Mouse (Mus musculus): ENCODE data around the gene 2010111I01Rik. TPM values are rescaled to one million over a fixed set of nuclear protein-coding genes. Genes with fewer than 3 reads are reported as not detected.
"Not testable (repeated sequence)": the region's sequence is repeated elsewhere in the genome, so short reads cannot be mapped to it uniquely, and the experiment has no call there.

2010111I01Rik gene
- total RNA-seq, 2 experiments from 2014 or later = 127 to 139 TPM

DNA sequence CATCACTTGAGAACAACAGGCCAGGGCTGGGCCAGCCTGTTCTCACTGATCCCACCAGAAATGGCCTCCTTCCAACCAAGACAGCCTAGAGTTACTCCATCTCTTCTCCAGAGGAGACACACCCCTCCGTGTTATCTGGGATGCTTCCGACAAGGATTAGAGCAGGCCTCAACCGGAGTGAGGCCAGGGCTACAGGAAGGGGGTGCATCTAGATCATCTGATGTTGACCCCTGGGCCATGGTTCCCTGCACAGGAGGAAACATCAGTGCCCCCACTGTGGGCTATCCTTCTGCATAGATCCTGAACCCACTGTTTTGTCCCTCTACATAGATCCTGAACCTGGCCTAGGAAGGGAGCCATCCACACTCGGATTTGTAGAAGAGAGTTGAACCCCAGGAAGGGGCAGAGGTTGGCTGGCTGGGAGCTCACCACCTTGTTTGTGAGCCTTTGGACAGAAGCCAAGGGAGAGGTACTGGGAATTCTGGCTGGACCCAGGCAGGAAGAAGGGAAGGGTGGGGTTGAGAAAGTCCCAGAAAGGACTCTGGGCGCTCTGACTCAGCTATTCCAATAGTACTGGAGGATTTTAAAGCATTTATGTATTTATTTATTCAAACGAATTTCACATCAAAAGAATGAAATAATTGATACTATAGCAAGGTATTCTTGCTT, 339.6 kb downstream of the 2010111I01Rik start:
- DNase-seq (ENCODE audit: low spot score in 2 of 2) = no peak

DNA sequence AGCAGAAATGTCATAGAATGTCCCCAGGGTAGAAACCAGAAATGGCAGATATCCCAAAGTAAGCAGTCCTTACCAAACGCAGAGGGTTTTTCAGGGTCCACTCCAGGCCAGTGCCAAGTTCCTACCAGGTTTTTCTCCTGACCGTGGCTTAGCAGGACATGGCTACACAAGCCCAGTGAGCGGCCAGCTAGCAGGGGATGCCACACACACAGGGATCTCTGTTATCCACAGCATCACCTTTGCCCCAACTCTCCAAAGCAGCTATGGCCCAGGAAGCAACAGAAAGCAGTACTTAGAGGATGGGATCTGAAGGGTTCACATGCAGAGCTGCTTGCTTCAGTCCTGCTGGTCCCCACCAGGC, 340.1 kb downstream of the 2010111I01Rik start:
- no peak for DNase-seq (ENCODE audit: low spot score in 2 of 2)

DNA sequence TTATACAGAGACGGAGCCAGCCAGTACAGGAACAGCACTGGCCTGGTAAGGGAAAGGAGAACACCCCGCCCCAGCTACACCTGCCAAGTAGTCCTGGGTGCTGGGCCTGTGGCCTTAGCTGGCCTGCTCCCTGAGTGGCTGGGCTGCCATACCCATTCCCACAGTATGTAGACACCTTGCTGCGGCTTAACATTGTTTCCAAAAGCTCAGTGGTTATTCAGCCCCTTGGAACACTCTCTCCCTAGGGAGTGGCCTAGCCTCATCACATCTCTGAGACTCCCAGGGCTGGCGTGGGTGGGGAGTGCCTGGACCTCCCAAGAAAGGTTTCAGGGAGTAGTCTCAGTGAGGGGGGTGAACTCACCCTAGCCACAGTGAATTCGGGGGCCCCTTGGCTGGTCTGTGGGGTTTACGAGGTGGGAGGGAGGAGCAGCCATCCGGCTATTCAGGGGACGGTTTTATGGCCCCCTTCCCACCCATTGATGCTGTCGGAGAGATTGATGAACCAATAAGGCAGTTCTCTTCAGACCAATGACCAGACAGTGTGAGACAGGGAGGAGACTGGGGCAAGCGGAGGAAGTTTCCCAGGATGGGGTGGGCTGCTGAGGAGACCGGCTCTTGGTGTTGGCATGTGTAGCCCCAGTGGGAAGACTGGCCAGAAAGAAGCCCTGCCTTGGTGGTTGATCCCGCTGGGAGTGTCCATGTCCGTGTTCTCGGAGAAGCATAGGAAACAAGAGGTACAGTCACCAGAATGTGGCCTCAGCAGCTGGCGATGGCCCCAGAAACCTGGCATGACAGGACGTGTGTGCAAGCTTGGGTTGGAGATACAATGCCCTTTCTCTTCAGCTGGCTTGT, 340.7 kb downstream of the 2010111I01Rik start:
- DNase-seq (ENCODE audit: low spot score in 2 of 2) = no peak

DNA sequence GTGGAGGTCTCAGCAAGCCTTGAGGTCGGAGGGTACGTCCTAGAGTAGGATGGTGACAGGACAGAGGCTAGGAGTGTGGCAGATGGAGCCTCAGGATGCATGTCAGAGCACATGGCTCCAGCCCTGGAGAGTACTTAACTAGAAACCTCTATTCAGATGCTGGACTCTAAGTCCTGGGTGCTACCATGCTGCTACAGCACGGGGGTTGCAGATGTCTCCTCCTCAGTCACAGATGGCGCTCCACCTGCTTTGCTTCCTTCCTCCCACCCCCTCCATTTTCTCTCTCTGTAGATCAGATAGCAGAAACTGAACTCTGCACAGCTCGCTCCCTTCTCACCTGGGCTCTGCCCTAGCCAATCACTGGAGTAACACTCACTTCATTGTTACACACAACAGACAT, 342.1 kb downstream of the 2010111I01Rik start:
- DNase-seq (ENCODE audit: low spot score in 2 of 2) = no peak

DNA sequence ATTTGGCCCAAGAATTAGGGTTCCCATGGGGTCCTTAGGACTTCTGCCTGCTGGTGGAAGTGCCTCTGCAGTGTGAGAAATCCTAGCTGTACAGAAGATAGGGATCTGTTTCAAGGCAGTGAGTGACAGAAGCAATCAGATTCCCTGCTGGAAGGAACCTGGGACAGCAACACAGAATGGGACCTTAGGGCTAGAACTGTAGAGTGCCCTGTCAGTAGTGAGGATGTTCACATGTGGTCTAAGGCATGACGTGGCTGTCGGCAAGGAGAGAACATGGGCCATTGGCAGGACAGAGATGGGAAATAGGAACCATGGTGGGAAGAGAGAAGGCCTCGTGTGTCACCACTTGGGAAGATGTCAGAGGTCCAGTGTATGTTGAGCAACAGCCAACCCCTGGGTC, 344.9 kb downstream of the 2010111I01Rik start:
- DNase-seq (ENCODE audit: low spot score in 2 of 2) = no peak

DNA sequence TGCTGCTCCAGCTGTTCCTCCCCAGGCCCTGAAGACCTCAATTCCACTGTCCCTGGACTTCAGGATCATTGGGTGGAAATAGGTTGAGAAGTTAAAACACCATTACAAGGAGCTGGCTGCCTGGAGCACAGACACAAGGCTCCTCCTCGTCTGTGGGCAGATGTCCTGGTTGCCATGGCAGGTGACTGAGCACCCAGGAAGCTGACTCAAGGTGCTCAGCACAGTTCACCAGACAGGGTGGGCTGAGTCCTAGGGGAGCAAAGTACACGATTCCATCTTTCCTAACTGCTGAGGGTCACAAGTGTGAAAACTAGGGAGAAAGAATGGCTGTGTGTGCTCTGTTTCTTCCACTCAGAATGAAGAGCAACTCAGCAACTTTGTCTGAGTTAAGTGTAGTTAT, 346.5 kb downstream of the 2010111I01Rik start:
- DNase-seq (ENCODE audit: low spot score in 2 of 2) = no peak

DNA sequence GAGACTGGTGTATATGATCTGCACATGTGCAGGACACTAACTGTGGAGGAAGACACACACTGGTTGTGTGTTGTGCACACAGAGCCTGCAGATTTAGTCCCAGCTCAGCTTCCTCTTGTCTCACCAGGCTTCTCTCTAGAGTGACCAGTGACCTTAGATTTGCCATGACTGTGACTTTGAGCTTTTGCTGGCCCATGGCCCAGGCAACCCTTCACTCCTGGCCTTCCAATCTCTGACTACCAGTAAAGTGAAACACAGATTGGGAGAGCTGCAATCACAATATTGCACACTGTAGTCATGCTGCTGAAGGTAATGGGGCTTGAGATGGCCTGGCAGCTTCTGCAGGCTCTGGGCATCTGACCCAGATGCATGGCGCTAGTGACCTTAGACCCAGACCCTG, 348.6 kb downstream of the 2010111I01Rik start:
- no peak for DNase-seq (ENCODE audit: low spot score in 2 of 2)

DNA sequence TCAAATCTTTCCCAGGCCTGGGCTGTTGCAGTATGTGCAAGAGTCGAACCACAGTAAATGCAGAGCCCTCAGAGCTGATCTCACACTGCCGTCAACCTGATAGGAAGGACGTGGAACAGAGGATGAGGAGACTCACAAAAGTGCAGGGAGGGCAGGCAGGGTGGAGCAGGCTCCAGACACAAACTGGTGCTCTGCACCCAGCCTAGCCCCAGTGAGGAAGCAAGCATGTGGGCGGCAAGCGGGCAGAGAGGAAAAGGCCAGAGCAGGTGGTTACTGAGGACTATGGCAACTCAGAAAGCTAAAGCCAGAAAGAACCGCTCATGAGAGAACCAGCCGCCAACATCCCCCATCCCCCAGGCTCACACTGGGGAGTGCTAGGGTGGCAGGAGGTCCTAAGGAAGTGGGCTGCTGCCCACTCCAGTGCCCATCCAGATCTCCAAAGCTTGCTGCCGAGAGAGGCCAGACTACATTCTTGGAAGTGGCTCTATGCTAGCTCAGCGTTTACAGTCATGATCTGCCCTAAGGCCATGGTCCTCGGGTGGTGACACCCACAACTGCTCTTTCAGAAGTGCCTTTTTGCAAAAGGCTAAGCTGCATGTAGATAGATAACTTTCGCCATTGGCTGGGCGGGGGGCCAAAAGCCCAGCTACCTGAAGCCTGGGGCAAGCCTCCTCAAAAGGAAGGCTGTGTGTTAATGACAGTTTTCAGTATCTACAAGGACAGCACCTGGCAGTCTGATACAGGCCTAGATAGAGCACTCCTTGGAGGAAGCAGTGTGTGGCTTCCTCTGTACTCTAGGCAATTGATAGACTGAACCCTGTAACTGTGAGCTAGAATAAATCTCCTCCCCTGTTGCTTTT, 349.3 kb downstream of the 2010111I01Rik start:
- no peak for DNase-seq (ENCODE audit: low spot score in 2 of 2)

DNA sequence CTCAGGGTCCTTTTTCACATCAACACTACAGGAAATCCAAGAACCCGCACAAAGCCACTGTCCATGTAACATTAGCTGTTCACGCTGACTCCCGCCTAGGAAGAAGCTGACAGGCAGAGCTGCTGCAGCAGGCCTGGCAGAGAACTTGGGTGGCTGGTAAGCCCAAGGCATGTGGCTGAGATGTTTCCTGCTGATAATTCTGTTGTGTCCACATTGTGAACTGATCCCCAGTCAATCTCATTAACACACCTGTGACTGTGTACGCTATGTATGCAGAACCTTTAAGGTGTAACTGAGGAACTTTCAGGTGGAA, 349.9 kb downstream of the 2010111I01Rik start:
- DNase-seq (ENCODE audit: low spot score in 2 of 2) = no peak

DNA sequence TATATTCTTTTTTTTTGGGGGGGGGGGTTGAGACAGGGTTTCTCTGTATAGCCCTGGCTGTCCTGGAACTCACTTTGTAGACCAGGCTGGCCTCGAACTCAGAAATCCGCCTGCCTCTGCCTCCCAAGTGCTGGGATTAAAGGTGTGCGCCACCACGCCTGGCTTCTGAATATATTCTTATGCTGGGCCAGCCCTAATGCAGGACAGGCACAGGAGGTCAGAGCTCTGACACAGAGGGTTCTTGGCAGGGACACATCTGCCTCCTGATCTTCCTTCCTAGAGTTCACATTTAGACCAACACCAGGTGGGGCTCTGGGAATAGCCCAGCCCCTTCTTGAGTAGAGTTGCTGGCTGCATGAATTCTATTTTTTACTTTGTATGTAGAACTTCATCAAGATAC, 350.4 kb downstream of the 2010111I01Rik start:
- DNase-seq (ENCODE audit: low spot score in 2 of 2) = not testable (repeated sequence)

DNA sequence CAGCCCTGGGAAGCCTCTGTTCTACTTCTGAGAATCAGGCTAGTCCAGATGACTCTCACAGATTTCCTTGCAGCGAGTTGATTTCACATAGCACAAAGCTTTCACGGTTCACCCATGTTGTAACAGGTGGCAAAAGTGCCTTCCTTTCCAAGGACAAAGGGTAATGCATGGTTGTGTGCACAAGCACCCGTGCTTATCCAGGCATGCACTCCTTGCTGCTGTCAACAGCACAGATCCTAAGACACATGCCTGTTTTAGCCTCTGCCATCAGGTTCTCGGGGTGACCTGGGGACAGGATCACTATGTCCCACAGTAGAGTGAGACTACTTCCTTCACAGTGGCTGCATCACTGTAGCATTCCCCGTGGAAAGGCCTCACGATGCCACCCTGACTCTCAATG, 351.1 kb downstream of the 2010111I01Rik start:
- DNase-seq (ENCODE audit: low spot score in 2 of 2) = no peak

DNA sequence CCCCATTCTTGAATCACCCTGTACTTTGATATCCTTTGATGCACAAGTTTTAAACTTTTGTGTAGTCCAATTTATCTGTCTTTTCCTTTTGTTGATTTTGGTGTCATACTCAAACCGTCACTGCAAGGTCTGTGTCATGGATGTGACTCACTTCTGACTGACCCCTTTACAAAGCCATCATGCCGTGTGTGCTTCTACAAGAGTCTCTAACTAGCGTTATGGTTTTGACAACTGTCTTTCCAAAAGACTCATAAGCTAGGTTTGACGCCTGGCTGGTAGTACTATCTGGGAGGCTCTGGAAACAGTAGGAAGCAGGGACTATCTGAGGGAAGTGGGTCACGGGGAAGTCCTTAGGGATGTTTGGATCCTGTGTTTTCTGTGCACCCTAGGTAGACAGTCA, 351.7 kb downstream of the 2010111I01Rik start:
- no peak for DNase-seq (ENCODE audit: low spot score in 2 of 2)

DNA sequence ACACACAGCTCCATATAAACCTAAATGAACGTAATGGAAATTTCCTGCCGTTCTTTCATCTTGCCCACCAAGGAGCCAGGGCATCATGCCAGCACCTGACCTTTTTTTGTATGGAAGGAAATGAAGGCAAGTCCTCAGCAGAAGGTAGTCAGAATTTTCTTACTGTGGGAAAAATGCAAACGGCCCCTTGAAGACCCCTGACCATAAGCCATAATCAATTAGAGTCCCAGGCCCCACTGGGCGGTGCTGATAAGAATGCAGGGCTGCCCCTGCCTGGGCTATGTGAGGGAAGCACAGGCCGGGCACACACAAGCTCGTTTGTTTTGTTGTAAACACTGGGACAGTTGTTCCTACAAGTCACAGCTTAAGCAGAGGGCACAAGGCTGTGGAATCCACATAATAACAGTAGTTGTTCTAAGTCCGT, 353.0 kb downstream of the 2010111I01Rik start:
- DNase-seq (ENCODE audit: low spot score in 2 of 2) = no peak

DNA sequence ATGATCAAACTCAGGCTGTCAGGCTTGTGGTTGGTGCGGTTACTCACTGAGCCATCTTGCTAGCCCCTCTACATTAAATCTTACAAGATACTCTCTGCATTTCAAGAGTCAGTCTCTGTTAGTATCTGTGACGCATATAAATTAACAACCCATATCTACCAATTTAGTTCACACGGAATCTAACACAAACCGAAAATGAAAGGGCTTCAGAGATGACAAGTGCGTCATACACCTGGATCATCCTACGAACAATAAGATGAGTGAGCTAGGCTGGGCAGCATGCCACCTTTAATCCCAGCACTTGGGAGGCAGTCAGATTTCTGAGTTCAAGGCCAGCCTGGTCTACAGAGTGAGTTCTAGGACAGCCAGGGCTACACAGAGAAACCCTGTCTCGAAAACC, 355.1 kb downstream of the 2010111I01Rik start:
- no peak for DNase-seq (ENCODE audit: low spot score in 2 of 2)

DNA sequence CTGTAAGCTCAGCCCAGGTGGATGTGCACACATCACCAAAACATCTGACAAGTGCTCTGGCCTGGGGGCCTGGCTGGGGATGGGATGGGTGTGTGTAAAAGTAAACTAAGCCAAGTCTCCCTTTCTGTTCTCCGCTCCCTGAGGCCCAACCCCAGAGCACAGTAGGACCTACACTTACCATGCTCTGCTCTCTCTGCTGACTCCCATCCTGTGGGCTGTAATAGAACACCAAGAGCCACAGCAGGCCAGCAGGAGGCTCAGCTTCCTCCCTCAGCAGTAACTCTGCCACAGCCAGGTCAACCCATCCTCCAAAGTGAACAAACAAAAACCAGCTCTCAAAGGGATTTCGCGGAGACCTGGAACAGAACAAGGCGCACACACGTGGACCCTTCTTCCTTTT, 357.0 kb downstream of the 2010111I01Rik start:
- DNase-seq (ENCODE audit: low spot score in 2 of 2) = no peak

DNA sequence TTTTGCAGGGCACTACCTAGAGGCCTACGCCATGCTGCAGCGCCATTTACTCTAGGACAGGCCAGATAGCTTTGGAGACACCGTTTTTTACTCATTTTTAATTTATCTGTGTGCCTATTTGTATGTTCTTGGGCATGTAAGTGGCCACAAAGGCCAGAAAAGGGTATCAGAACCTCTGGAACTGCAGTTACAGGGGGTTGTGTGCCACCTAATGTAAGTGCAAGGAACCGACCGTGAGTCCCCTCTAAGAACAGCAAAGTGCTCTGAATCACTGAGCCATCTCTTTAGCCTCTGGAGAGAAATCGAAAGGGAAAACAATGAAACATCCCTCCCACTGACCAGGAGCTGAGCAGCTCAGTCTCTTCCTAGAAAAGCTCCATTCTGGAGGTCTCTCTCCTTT, 358.1 kb downstream of the 2010111I01Rik start:
- no peak for DNase-seq (ENCODE audit: low spot score in 2 of 2)

DNA sequence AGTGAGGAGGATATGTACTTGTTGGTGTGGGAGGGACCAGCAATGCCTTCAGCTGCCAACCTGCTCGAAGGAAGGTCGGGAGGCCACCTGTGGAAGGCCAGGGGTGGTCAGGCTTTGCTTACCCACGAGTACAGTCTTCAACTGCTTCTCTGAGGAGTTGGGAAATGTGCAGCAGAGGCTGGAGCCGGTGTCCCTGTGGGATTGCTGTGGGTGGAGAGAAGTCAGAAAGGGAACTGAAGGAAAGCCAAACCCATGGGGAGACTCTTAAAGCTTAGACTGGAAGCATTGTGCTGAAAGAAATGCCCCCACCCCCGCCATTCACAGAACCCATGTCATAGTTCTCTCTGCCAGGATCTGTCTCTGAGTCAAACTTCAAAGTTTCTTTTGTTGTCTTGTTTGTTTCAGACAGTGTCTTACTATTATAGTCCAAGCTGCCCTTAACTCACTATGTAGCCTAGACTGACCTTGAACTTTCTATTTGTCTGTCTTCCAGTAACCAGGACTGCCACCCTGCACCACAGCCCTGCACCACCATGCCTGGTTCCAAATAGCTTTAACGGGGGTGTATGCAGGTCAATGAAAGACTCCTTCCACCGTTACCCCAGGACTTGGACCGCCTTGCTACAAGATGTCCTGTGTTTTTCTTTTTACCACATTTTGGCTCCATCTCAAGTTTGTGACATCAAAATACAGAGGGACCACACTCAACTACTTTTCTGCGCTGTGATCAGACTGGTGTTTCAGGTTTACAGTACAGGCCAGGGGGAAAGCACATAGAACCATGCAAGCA, 358.8 kb downstream of the 2010111I01Rik start:
- no peak for DNase-seq (ENCODE audit: low spot score in 2 of 2)

DNA sequence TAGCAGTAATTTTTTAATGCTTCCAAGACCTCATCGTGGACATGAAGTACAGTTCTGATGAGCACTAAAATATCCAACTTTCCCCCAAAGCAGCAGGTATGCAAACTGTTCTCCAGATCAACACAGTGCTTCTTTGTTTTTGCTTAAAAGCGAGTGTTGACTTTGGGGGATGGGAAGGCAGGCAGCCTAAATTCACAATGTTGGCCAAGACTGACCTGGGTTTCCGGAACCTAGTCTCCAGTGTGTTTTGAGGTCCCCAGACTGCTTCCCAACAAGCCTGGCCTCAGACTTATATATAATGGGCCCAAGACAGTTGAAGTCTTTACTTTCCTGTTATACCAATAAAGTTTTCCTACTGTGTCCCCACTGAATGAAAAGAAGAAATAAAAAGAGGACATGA, 359.6 kb downstream of the 2010111I01Rik start:
- DNase-seq (ENCODE audit: low spot score in 2 of 2) = no peak

DNA sequence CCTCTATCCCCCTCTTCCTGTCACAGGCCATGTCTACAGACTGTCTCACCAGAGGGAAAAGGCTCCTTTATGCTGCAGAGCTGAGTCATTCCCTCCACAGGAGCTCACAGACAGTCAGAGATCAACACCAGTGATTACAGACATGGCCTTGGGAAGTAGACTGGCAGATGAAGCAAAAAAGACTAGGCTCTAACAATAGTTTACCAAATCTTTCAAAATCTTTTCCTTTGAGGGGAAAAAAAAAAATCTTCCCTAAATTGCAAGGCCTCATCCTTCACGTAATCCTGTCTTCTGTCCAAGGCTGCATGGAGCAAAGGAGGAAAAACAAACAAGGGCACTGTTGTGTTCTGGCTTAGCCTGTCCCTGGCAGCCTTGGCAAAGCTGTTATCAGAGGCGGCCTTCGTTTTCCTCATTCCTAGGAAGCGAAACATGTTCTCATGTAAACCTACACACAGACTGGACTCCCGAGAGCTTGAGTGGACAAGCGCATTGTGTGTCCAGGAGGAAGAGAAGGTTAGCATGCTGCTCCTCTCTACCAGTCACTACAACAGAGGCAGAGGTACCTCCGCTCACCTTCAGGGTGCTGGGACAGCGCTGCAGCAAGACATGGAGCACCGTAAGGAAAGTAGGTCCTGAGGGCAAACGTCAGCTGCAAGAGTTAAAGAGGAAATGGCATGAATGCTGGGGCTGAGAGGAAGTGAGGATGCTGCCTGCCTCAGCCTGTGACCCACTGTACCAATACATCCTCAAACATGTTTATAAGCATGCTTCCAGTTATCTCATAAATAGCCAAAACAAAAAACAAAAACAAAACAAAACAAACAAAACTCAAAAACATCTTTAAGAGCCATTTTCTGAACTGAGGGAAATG, 360.5 kb downstream of the 2010111I01Rik start:
- no peak for DNase-seq (ENCODE audit: low spot score in 2 of 2)

DNA sequence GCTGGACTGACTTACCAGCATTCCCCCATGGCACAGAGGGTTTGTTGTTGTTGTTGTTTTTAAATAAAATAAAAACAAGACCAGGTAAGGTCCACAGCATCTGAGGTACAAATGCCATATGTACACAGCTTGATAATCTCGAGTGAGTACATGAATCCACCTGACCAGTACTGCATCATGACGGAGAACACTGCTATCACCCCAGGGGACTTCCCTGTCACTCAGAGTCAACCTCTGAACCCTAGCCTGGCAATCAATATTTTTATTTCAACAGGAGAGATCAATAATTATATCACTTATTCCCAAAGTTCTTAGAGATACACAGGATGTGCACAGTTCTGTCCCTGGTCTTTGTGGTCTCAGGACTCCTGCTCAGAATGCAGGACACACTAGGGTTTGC, 361.3 kb downstream of the 2010111I01Rik start:
- no peak for DNase-seq (ENCODE audit: low spot score in 2 of 2)
